Mouse (Mus musculus): ENCODE results near the gene Zfp865. TPM values are rescaled to one million over a fixed set of nuclear protein-coding genes. Genes with fewer than 3 reads are reported as not detected.

Gene Zfp865
- total and polyA plus RNA-seq, 3 experiments: 4.0 to 21.0 (median 12.3) TPM

DNA sequence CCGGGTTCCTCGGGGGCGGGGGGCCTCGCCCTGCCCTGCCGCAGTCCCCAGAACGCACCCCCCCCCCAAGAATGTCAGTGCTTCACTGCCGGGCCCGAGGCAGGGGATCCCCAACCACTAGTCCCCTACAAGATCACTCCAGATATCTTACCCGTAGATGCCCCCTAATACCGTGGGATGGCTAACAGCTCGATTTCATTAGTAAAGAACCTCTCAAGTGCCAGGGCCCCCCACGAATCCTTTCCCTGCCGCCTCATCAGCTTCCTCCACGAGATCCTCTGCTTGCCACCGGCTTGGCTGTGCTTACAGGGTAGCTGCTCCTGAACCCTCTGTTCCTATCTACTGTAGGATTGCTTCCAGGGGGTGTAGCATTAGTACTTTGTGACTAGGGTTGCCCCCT lies 509 bp downstream of the Zfp865 start:
- peak overlapping the region; percentile 81 to 82 (median 81) for H3K4me3 ChIP-seq (replicated peaks in 1 of 3; ENCODE audit: low read depth in 2 of 3, low read length in 2 of 3, poor library complexity in 1 of 3)
- H3K4me1 ChIP-seq (ENCODE audit: control insufficient read depth in 1 of 2, insufficient read depth in 2 of 2): peaks cover 0 to 35% of the 10 kb centered on the region in 2 experiments; a peak in 2 of 4 replicates
- peaks cover 35 to 57% of the 10 kb centered on the region in 2 experiments for H3K36me3 ChIP-seq (replicated peaks in 1 of 2; ENCODE audit: control insufficient read depth in 1 of 2, insufficient read depth in 1 of 2, low read length in 1 of 2)
- peaks cover 6% of the 10 kb centered on the region for H3K9me3 ChIP-seq (replicated peaks; ENCODE audit: low read length)
- H3K9ac ChIP-seq (ENCODE audit: insufficient read depth, low read depth): peak overlapping the region; percentile 98
- H3K79me2 ChIP-seq (replicated peaks; ENCODE audit: control insufficient read depth, extremely low read depth, insufficient read depth, poor library complexity, severe bottlenecking): peaks cover 33% of the 10 kb centered on the region
- H3K27me3 ChIP-seq (replicated peaks): no peaks in the 10 kb centered on the region
- H3K4me2 ChIP-seq (ENCODE audit: insufficient read depth, low read depth, poor library complexity, severe bottlenecking): peak overlapping the region; percentile 83
- peak overlapping the region; percentile 54; the same call in 1 of the 2 replicates for H3K27ac ChIP-seq (ENCODE audit: insufficient read depth, low read depth)
- dilution Hi-C loops (cut with MboI; ENCODE audit: extremely low pct_ligation_motif_present, extremely low pct_unique_long_range_greater_than_20kb, low sequenced_read_pairs): no loop called here
- no peak for DNase-seq (ENCODE audit: extremely low read depth)
- TF ChIP-seq BHLHE40 (IDR thresholded peaks at IDR 0.05; ENCODE audit: low read depth, low read length): no peak
- no peak for TF ChIP-seq ZKSCAN1 (IDR thresholded peaks at IDR 0.05; ENCODE audit: borderline replicate concordance, low read depth, low read length)
- TF ChIP-seq CHD2 (IDR thresholded peaks at IDR 0.05; ENCODE audit: low read length): no peak
- TF ChIP-seq ETS1 (conservative IDR thresholded peaks at IDR 0.05; ENCODE audit: low read depth, low read length): no peak
- no peak for TF ChIP-seq USF2 (conservative IDR thresholded peaks at IDR 0.05; ENCODE audit: low read depth, low read length)
- TF ChIP-seq NELFE (IDR thresholded peaks at IDR 0.05; ENCODE audit: low read depth, low read length): no peak
- TF ChIP-seq SIN3A (IDR thresholded peaks at IDR 0.05; ENCODE audit: low read length): no peak
- TF ChIP-seq RAD21 (IDR thresholded peaks at IDR 0.05; ENCODE audit: low read depth, low read length): no peak
- no peak for TF ChIP-seq UBTF (IDR thresholded peaks at IDR 0.05; ENCODE audit: low read depth, low read length)
- no peak for TF ChIP-seq PAX5 (IDR thresholded peaks at IDR 0.05; ENCODE audit: low read length)
- TF ChIP-seq MAX (IDR thresholded peaks at IDR 0.05; ENCODE audit: low read length): peak; percentile 8; the same call in 1 of the 2 replicates
- no peak for TF ChIP-seq SMC3 (IDR thresholded peaks at IDR 0.05; ENCODE audit: low read depth, low read length)
- TF ChIP-seq MAZ (IDR thresholded peaks at IDR 0.05; ENCODE audit: low read depth, low read length): 0 out of 2 replicates have a peak, but pooled peaks have one; percentile 5
- in situ Hi-C loops (cut with MboI; ENCODE audit: low pct_ligation_motif_present, low pct_unique_long_range_greater_than_20kb, low sequenced_read_pairs): no loop called here

DNA sequence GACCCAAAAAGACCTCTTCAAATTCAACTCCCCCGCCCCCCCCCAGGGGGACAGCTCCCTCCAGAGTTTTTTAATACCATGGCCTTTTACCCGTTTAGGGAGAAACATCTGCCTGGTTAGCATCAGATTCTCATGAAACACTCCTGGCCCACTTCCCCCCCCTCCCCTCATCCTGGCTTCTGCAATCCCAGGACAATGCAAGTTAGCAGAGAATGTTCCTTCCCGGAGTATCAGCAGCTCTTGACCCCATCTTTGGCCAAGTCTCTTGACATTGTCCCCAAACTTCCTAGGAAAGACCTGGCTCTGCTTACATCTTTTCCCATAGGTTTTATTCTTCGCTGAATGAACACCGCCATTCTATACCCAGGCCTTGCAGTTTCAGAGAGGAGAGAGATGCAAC lies 1.0 kb downstream of the Zfp865 start:
- Histone ChIP-seq H3K36me3 (replicated peaks in 1 of 2; ENCODE audit: control insufficient read depth in 1 of 2, insufficient read depth in 1 of 2, low read length in 1 of 2) (peaks cover 39 to 62% of the 10 kb centered on the region in 2 experiments), H3K4me3 (replicated peaks in 1 of 3; ENCODE audit: low read depth in 2 of 3, low read length in 2 of 3, poor library complexity in 1 of 3) (peak overlapping the region; percentile 81 to 82 (median 81)), H3K9me3 (replicated peaks; ENCODE audit: low read length) (peaks cover 6% of the 10 kb centered on the region), H3K4me2 (ENCODE audit: insufficient read depth, low read depth, poor library complexity, severe bottlenecking) (peak overlapping the region; percentile 83), H3K9ac (ENCODE audit: insufficient read depth, low read depth) (peak overlapping the region; percentile 98), H3K4me1 (ENCODE audit: control insufficient read depth in 1 of 2, insufficient read depth in 2 of 2) (peaks cover 0 to 31% of the 10 kb centered on the region in 2 experiments; a peak in 2 of 4 replicates), H3K27ac (ENCODE audit: insufficient read depth, low read depth) (no peak overlapping the region), H3K79me2 (replicated peaks; ENCODE audit: control insufficient read depth, extremely low read depth, insufficient read depth, poor library complexity, severe bottlenecking) (peaks cover 33% of the 10 kb centered on the region), H3K27me3 (replicated peaks) (no peaks in the 10 kb centered on the region)
- in situ Hi-C loops (cut with MboI; ENCODE audit: low pct_ligation_motif_present, low pct_unique_long_range_greater_than_20kb, low sequenced_read_pairs) (no loop called here), dilution Hi-C loops (cut with MboI; ENCODE audit: extremely low pct_ligation_motif_present, extremely low pct_unique_long_range_greater_than_20kb, low sequenced_read_pairs) (no loop called here)
- TF ChIP-seq BHLHE40 (IDR thresholded peaks at IDR 0.05; ENCODE audit: low read depth, low read length) (no peak), JUN (IDR thresholded peaks at IDR 0.05; ENCODE audit: insufficient read depth, low read depth, low read length) (no peak), MEF2A (IDR thresholded peaks at IDR 0.05; ENCODE audit: borderline replicate concordance, low read depth, low read length) (no peak), SIN3A (IDR thresholded peaks at IDR 0.05; ENCODE audit: low read length) (no peak), JUND (conservative IDR thresholded peaks at IDR 0.05; ENCODE audit: low read depth, low read length) (no peak), NRF1 (IDR thresholded peaks at IDR 0.05; ENCODE audit: low read depth, low read length) (no peak), RAD21 (IDR thresholded peaks at IDR 0.05; ENCODE audit: low read depth, low read length) (no peak), RCOR1 (conservative IDR thresholded peaks at IDR 0.05; ENCODE audit: low read depth, low read length) (no peak), ETS1 (conservative IDR thresholded peaks at IDR 0.05; ENCODE audit: low read depth, low read length) (no peak), IRF4 (IDR thresholded peaks at IDR 0.05; ENCODE audit: low read depth, low read length) (no peak), UBTF (IDR thresholded peaks at IDR 0.05; ENCODE audit: low read depth, low read length) (no peak), MXI1 (IDR thresholded peaks at IDR 0.05; ENCODE audit: low read depth, low read length) (no peak), ZNF384 (IDR thresholded peaks at IDR 0.05; ENCODE audit: low read depth, low read length) (no peak)
- no peak for DNase-seq (ENCODE audit: extremely low read depth)
